ENCODE assay signal across 9 mouse cellular contexts in genomic region chr17:88552556-88552955, GRCm38 (mm10). TPM values are rescaled to one million over a fixed set of nuclear protein-coding genes. Genes with fewer than 3 reads are reported as not detected.
DNase-seq lines count a peak whose midpoint lies in the region; ATAC-seq lines count a peak whose summit lies in the region.
"Had no signal": no experiment of that assay in that cellular context is flagged by ENCODE, and none has a peak within 500 bp of the region (broad histone marks: within the 10 kb centered on the region; RNA-seq: fewer than 3 reads in every experiment).

No protein-coding gene starts in this region.

- H3K4me3 ChIP-seq in kidney, embryonic 14.5 days (ENCODE audit: low read length): no peak overlapping the region
- no peak overlapping the region for H3K4me3 ChIP-seq in limb, embryonic 10.5 days

- peaks cover 21% of the 10 kb centered on the region; the same call in 1 of the 2 replicates for H3K36me3 ChIP-seq in kidney, embryonic 14.5 days (ENCODE audit: control insufficient read depth, insufficient read depth, low read length)
- H3K36me3 ChIP-seq in limb, embryonic 10.5 days: peaks cover 38% of the 10 kb centered on the region

- H3K4me1 ChIP-seq in kidney, embryonic 14.5 days (ENCODE audit: control insufficient read depth, insufficient read depth, low read length): 0 out of 2 replicates have a peak, but pooled peaks cover 9% of the 10 kb centered on the region
- peaks cover 22% of the 10 kb centered on the region for H3K4me1 ChIP-seq in limb, embryonic 10.5 days

- ATAC-seq in kidney, embryonic 14.5 days (ENCODE audit: low FRiP score, low TSS enrichment): peak; percentile 16; the same call in 1 of the 2 replicates
- ATAC-seq: activated CD4-positive, CD25-positive, alpha-beta regulatory T cell, adult 4 months had no signal

- no peaks in the 10 kb centered on the region for H3K27me3 ChIP-seq in kidney, embryonic 14.5 days (ENCODE audit: control insufficient read depth, insufficient read depth, low read length)
- no peaks in the 10 kb centered on the region for H3K27me3 ChIP-seq in limb, embryonic 10.5 days (ENCODE audit: low read depth, poor library complexity, severe bottlenecking)

- no peak overlapping the region for H3K27ac ChIP-seq in kidney, embryonic 14.5 days (ENCODE audit: low read depth, low read length)
- H3K27ac ChIP-seq in limb, embryonic 10.5 days: peak overlapping the region; percentile 65

- H3K9ac ChIP-seq in kidney, embryonic 14.5 days (ENCODE audit: low read depth, low read length): no peak overlapping the region

- no peak for DNase-seq in kidney, postnatal 4 days
- DNase-seq in thymus, postnatal 4 days: peak; percentile 68
- DNase-seq in thymus, postnatal 14 days: no peak
- peak; percentile 43 for DNase-seq in limb, embryonic 10.5 days (ENCODE audit: low spot score)
- DNase-seq in Muller cell, postnatal 12 days (ENCODE audit: inconsistent ontology term): no peak
- DNase-seq in ovary, postnatal 10 days (ENCODE audit: low spot score): no peak
- DNase-seq: kidney, adult 11 months had no signal

- no peaks in the 10 kb centered on the region for H3K9me3 ChIP-seq in kidney, embryonic 14.5 days (ENCODE audit: control insufficient read depth, low read length)
- no peaks in the 10 kb centered on the region for H3K9me3 ChIP-seq in limb, embryonic 10.5 days (replicated peaks)

- H3K4me2 ChIP-seq in kidney, embryonic 14.5 days (replicated peaks; ENCODE audit: low read depth, low read length): no peak overlapping the region

- 20% methylated on average over 6 of the region's 6 CpGs for WGBS in kidney, embryonic 14.5 days
- 19% methylated on average over 6 of the region's 6 CpGs for WGBS in limb, embryonic 10.5 days

RNA-seq across cellular contexts. Expression of gene Ppp1r21, which starts 22.6 kb away (rescaled TPM):
- 19.5 and 30.3 TPM in 2 replicates for polyA plus RNA-seq in kidney, embryonic 14.5 days (2014; fragmentation: Nextera tagmentation; extraction: Ambion mirVana)
- polyA plus RNA-seq in limb, embryonic 10.5 days (2016; fragmentation: Nextera tagmentation; extraction: Ambion mirVana): 14.2 and 15.9 TPM in 2 replicates

RNA-seq across cellular contexts. Expression of gene Ston1, which starts 44.9 kb away (rescaled TPM):
- polyA plus RNA-seq in kidney, embryonic 14.5 days (2014; fragmentation: Nextera tagmentation; extraction: Ambion mirVana): 7.8 and 11.5 TPM in 2 replicates
- polyA plus RNA-seq in limb, embryonic 10.5 days (2016; fragmentation: Nextera tagmentation; extraction: Ambion mirVana): 2.4 and 3.0 TPM in 2 replicates

Comparison
In these comparisons a context has a peak if more than half of its experiments do, and no peak if none do; other contexts are left out.
1. DNase-seq: peak in thymus, postnatal 4 days (single experiment) and limb, embryonic 10.5 days (single experiment); none in kidney, postnatal 4 days (0 of 2), thymus, postnatal 14 days (single experiment), Muller cell, postnatal 12 days (single experiment) and ovary, postnatal 10 days (single experiment).